Mouse (Mus musculus): ENCODE measurements around the gene Ccdc183.

GRCm38 (mm10) chr2:25625986-25626385 lies 8.5 kb upstream of the Ccdc183 start:
- TF ChIP-seq POLR2A (IDR thresholded peaks at IDR 0.05; ENCODE audit: borderline replicate concordance, low read depth, low read length), result no peak
- TF ChIP-seq CTCF (IDR thresholded peaks at IDR 0.05; ENCODE audit: low read depth, low read length), result no peak

Measured in bone marrow macrophage, adult 2 months (primary cell).